Mouse (Mus musculus): Measurements from ENCODE around the gene Itpr1.
A peak's percentile ranks its signal among the peaks of the same experiment; 100 is the strongest.

Gene Itpr1

GRCm38 (mm10) chr6:108408053-108408452, 195.2 kb downstream of the Itpr1 start:
- DNase-seq: peak; percentile 75 to 78

GRCm38 (mm10) chr6:108408726-108409125, 195.8 kb downstream of the Itpr1 start:
- DNase-seq: no peak

GRCm38 (mm10) chr6:108410771-108411170, 197.9 kb downstream of the Itpr1 start:
- peak; percentile 26 to 43 for DNase-seq

GRCm38 (mm10) chr6:108411201-108411600, 198.3 kb downstream of the Itpr1 start:
- DNase-seq: no peak

- no peak for DNase-seq
Measured at GRCm38 (mm10) chr6:108413006-108413405, 200.1 kb downstream of the Itpr1 start.

GRCm38 (mm10) chr6:108413593-108413992, 200.7 kb downstream of the Itpr1 start:
- no peak for DNase-seq

GRCm38 (mm10) chr6:108415847-108416246, 203.0 kb downstream of the Itpr1 start:
- no peak for DNase-seq

GRCm38 (mm10) chr6:108417508-108417907, 204.6 kb downstream of the Itpr1 start:
- peak; percentile 78 to 80 for DNase-seq

- no peak for DNase-seq
Measured at GRCm38 (mm10) chr6:108418218-108418617, 205.3 kb downstream of the Itpr1 start.

- no peak for DNase-seq
Measured at GRCm38 (mm10) chr6:108424749-108425584, 212.1 kb downstream of the Itpr1 start.

GRCm38 (mm10) chr6:108426789-108427188, 213.9 kb downstream of the Itpr1 start:
- DNase-seq: peak; percentile 88 to 91

GRCm38 (mm10) chr6:108428383-108428782, 215.5 kb downstream of the Itpr1 start:
- no peak for DNase-seq

GRCm38 (mm10) chr6:108429950-108430349, 217.1 kb downstream of the Itpr1 start:
- DNase-seq: no peak

- DNase-seq: no peak
Measured at GRCm38 (mm10) chr6:108431193-108431592, 218.3 kb downstream of the Itpr1 start.

- no peak for DNase-seq
Measured at GRCm38 (mm10) chr6:108432836-108433235, 219.9 kb downstream of the Itpr1 start.

- DNase-seq: no peak
Measured at GRCm38 (mm10) chr6:108434816-108435215, 221.9 kb downstream of the Itpr1 start.

GRCm38 (mm10) chr6:108435467-108435866, 222.6 kb downstream of the Itpr1 start:
- no peak for DNase-seq

GRCm38 (mm10) chr6:108436608-108437007, 223.7 kb downstream of the Itpr1 start:
- DNase-seq: no peak

- no peak for DNase-seq
Measured at GRCm38 (mm10) chr6:108441290-108441689, 228.4 kb downstream of the Itpr1 start.

- DNase-seq: no peak
Measured at GRCm38 (mm10) chr6:108442291-108442690, 229.4 kb downstream of the Itpr1 start.

GRCm38 (mm10) chr6:108444435-108444834, 231.5 kb downstream of the Itpr1 start:
- DNase-seq: peak; percentile 31 to 41

GRCm38 (mm10) chr6:108445006-108445405, 232.1 kb downstream of the Itpr1 start:
- no peak for DNase-seq

GRCm38 (mm10) chr6:108446766-108447165, 233.9 kb downstream of the Itpr1 start:
- no peak for DNase-seq

GRCm38 (mm10) chr6:108447179-108447845, 234.4 kb downstream of the Itpr1 start:
- no peak for DNase-seq
